In the genomic region with DNA sequence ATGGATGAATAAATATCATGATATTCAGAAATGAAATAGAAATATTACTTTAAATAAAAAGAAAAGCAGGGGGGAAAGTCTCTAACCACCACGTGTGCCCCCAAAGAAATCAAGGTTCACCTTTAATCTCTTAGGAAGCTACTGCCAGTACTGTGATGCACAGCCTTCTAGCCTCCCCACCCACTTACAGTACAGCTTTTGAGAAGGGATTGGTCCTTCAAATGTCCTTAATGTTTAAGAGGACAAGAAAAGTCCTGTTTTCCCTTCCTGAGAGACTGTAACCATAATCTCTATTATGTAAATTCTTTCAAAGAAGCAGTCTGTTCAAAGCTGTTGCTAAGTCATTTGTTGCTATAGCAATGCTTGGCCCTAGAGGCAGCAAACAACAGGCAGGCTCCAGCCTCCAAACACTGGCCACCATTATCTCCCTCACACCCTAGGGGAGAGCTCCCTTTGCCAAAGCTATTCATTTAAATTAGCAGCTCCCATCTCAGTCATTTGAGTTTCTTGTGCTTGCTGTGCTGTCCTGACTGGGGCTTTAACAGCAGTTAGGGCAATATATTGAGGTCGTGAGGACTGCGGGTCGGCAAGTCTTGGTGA, we compare ENCODE assay signal across 9 mouse cellular contexts. TPM values are rescaled to one million over a fixed set of nuclear protein-coding genes. Genes with fewer than 3 reads are reported as not detected.
DNase-seq lines count a peak whose midpoint lies in the region; ATAC-seq lines count a peak whose summit lies in the region.
"Had no signal": no experiment of that assay in that cellular context is flagged by ENCODE, and none has a peak within 500 bp of the region (broad histone marks: within the 10 kb centered on the region; RNA-seq: fewer than 3 reads in every experiment).

No protein-coding gene starts in this region.

- no peak overlapping the region for H3K4me3 ChIP-seq in kidney, embryonic 16.5 days (ENCODE audit: low read length)
- H3K4me3 ChIP-seq in hindbrain, embryonic 15.5 days, result no peak overlapping the region
- H3K4me3 ChIP-seq in midbrain, embryonic 14.5 days (replicated peaks; ENCODE audit: low read depth, low read length), result no peak overlapping the region

- no peak overlapping the region for H3K4me2 ChIP-seq in kidney, embryonic 16.5 days (replicated peaks; ENCODE audit: low read depth, low read length)
- H3K4me2 ChIP-seq in hindbrain, embryonic 15.5 days, result no peak overlapping the region
- no peak overlapping the region for H3K4me2 ChIP-seq in midbrain, embryonic 14.5 days (ENCODE audit: low read length)

- H3K9me3 ChIP-seq in kidney, embryonic 16.5 days (ENCODE audit: low read length), result no peaks in the 10 kb centered on the region
- no peaks in the 10 kb centered on the region for H3K9me3 ChIP-seq in hindbrain, embryonic 15.5 days
- H3K9me3 ChIP-seq in midbrain, embryonic 14.5 days (ENCODE audit: control insufficient read depth, low read length), result no peaks in the 10 kb centered on the region

- no peaks in the 10 kb centered on the region for H3K36me3 ChIP-seq in kidney, embryonic 16.5 days (ENCODE audit: insufficient read depth, low read length)
- no peaks in the 10 kb centered on the region for H3K36me3 ChIP-seq in hindbrain, embryonic 15.5 days
- no peaks in the 10 kb centered on the region for H3K36me3 ChIP-seq in midbrain, embryonic 14.5 days (ENCODE audit: control insufficient read depth, insufficient read depth, low read length)

- H3K27me3 ChIP-seq in kidney, embryonic 16.5 days (ENCODE audit: insufficient read depth, low read length), result no peaks in the 10 kb centered on the region
- H3K27me3 ChIP-seq in hindbrain, embryonic 15.5 days, result no peaks in the 10 kb centered on the region
- H3K27me3 ChIP-seq in midbrain, embryonic 14.5 days (ENCODE audit: control insufficient read depth, insufficient read depth, low read length), result no peaks in the 10 kb centered on the region

- 33% methylated on average over 4 of the region's 4 CpGs for WGBS in kidney, embryonic 16.5 days
- WGBS in hindbrain, embryonic 15.5 days, result 17% methylated on average over 4 of the region's 4 CpGs
- 29% methylated on average over 4 of the region's 4 CpGs for WGBS in midbrain, embryonic 14.5 days

- 0 out of 2 replicates have a peak, but pooled peaks have one; percentile 59 for ATAC-seq in kidney, embryonic 16.5 days (ENCODE audit: low FRiP score, low TSS enrichment)
- ATAC-seq in hindbrain, embryonic 15.5 days (ENCODE audit: low FRiP score, low read depth), result peak; percentile 96
- peak; percentile 83 for ATAC-seq in midbrain, embryonic 14.5 days (ENCODE audit: low FRiP score, low TSS enrichment)

- no peak overlapping the region for H3K9ac ChIP-seq in kidney, embryonic 16.5 days (replicated peaks; ENCODE audit: low read length)
- H3K9ac ChIP-seq in hindbrain, embryonic 15.5 days, result no peak overlapping the region
- no peak overlapping the region for H3K9ac ChIP-seq in midbrain, embryonic 14.5 days (replicated peaks; ENCODE audit: low read length)
- H3K9ac ChIP-seq: liver, embryonic 14.5 days had no signal

- no peak overlapping the region for H3K27ac ChIP-seq in kidney, embryonic 16.5 days (ENCODE audit: low read length)
- peak overlapping the region; percentile 75 for H3K27ac ChIP-seq in hindbrain, embryonic 15.5 days (replicated peaks)
- H3K27ac ChIP-seq in midbrain, embryonic 14.5 days (replicated peaks; ENCODE audit: low read depth, low read length), result peak overlapping the region; percentile 34
- H3K27ac ChIP-seq: liver, embryonic 14.5 days had no signal

- no peaks in the 10 kb centered on the region for H3K4me1 ChIP-seq in kidney, embryonic 16.5 days (ENCODE audit: insufficient read depth, low read length)
- H3K4me1 ChIP-seq in hindbrain, embryonic 15.5 days (replicated peaks), result peaks cover 25% of the 10 kb centered on the region
- H3K4me1 ChIP-seq in midbrain, embryonic 14.5 days (ENCODE audit: control insufficient read depth, insufficient read depth, low read length), result peaks cover 10% of the 10 kb centered on the region

- no peak for DNase-seq in kidney, postnatal 10 days
- peak; percentile 1 to 4 for DNase-seq in cerebellum, adult 18-20 months
- peak; percentile 80 for DNase-seq in midbrain, embryonic 14.5 days
- DNase-seq in adrenal gland, adult 8-10 months, result no peak
- no peak for DNase-seq in testis, postnatal 10 days (ENCODE audit: low spot score)
- no peak for DNase-seq in heart, adult 8-10 months (ENCODE audit: low spot score)

RNA-seq across cellular contexts. Expression of a gene that starts 14.5 kb away (rescaled TPM):
- polyA plus RNA-seq in kidney, embryonic 16.5 days (2015; fragmentation: Nextera tagmentation; extraction: Ambion mirVana), result not detected in 2 replicates
- polyA plus RNA-seq in hindbrain, embryonic 15.5 days (2015; fragmentation: Nextera tagmentation; extraction: Ambion mirVana), result 4.5 and 8.5 TPM in 2 replicates
- polyA plus RNA-seq in midbrain, embryonic 14.5 days (2014; fragmentation: Nextera tagmentation; extraction: Ambion mirVana), result not detected in 2 replicates
- total RNA-seq in adrenal gland, adult 8-10 months (2022), result not detected
- total RNA-seq in heart, adult 8-10 months (2022), result not detected
- polyA plus RNA-seq: liver, embryonic 14.5 days had no signal

Comparison
In these comparisons a context has a peak if more than half of its experiments do, and no peak if none do; other contexts are left out.
1. DNase-seq: peak in cerebellum, adult 18-20 months (2 of 2) and midbrain, embryonic 14.5 days (single experiment); none in kidney, postnatal 10 days (single experiment), adrenal gland, adult 8-10 months (single experiment), testis, postnatal 10 days (single experiment) and heart, adult 8-10 months (single experiment).
2. Peak in every context shown above with its lines, with median percentiles within 50 percentile points of each other: ATAC-seq.